9 mouse cellular contexts compared by ENCODE assay signal in the genomic region with DNA sequence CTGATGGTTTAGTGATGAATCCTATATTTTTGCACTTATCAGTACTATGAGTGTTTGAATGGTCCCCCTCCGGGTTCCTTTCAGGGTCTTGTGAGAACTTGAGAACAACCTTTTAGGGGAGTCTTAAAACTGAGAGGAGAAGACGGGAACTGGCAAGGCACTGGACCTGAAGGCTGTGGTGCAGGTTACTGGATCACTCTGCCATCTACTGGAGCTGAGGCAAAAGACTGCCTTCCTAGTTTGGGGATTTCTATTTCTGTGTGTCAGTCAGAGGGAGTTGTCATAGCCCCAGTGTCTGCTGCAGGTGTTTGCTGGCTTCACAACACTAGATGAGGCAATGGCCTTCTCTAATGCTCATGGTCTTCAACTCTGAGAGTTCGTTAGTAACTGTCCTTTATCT.
DNase-seq lines count a peak whose midpoint lies in the region; ATAC-seq and TF ChIP-seq lines count a peak whose summit lies in the region.
"Had no signal": no experiment of that assay in that cellular context is flagged by ENCODE, and none has a peak within 500 bp of the region (broad histone marks: within the 10 kb centered on the region; RNA-seq: fewer than 3 reads in every experiment).

No protein-coding gene starts in this region.

- no peaks in the 10 kb centered on the region for H3K36me3 ChIP-seq in lung, postnatal 0 days (ENCODE audit: insufficient read depth, low read length)
- H3K36me3 ChIP-seq: hindbrain, embryonic 15.5 days; neural tube, embryonic 12.5 days had no signal

- peak; percentile 19 for DNase-seq in lung, postnatal 0 days (ENCODE audit: low spot score)
- DNase-seq in lung, postnatal 14 days = no peak
- DNase-seq in cerebellum, postnatal 10 days = peak; percentile 68 to 71
- DNase-seq in frontal cortex, postnatal 36 days (ENCODE audit: low spot score in 2 of 2) = peak; percentile 43 to 68
- DNase-seq in left cerebral cortex, postnatal 10 days (ENCODE audit: extremely low spot score in 1 of 2, low spot score in 2 of 2) = peak; percentile 34 to 41
- DNase-seq in thymus, postnatal 36 days = no peak
- no peak for DNase-seq in urinary bladder, adult 18-20 months (ENCODE audit: low spot score in 2 of 2)

- intact Hi-C loops in left cerebral cortex, postnatal 10 days (cut with DNase I) = loop anchor here (10.0 kb wide), 1 partner anchor 328 kb away; a partner anchor contains a TSS

- TF ChIP-seq EP300 in lung, postnatal 0 days (IDR thresholded peaks at IDR 0.05) = no peak

- H3K27ac ChIP-seq in lung, postnatal 0 days (ENCODE audit: low read length) = no peak overlapping the region
- H3K27ac ChIP-seq: hindbrain, embryonic 15.5 days; neural tube, embryonic 12.5 days had no signal

- TF ChIP-seq CTCF in lung, postnatal 0 days (IDR thresholded peaks at IDR 0.05) = peak; percentile 40

- no peak overlapping the region for H3K4me3 ChIP-seq in lung, postnatal 0 days (ENCODE audit: low read depth, low read length)
- H3K4me3 ChIP-seq: hindbrain, embryonic 15.5 days; neural tube, embryonic 12.5 days had no signal

- H3K27me3 ChIP-seq in lung, postnatal 0 days (replicated peaks; ENCODE audit: insufficient read depth, low read length) = no peaks in the 10 kb centered on the region
- H3K27me3 ChIP-seq: hindbrain, embryonic 15.5 days; neural tube, embryonic 12.5 days had no signal

- no peak overlapping the region for H3K4me2 ChIP-seq in lung, postnatal 0 days (replicated peaks; ENCODE audit: low read depth, low read length)
- H3K4me2 ChIP-seq: hindbrain, embryonic 15.5 days; neural tube, embryonic 12.5 days had no signal

- no peak overlapping the region for H3K9ac ChIP-seq in lung, postnatal 0 days (replicated peaks; ENCODE audit: low read depth)
- H3K9ac ChIP-seq: hindbrain, embryonic 15.5 days; neural tube, embryonic 12.5 days had no signal

- WGBS in lung, postnatal 0 days = 27% methylated on average over 3 of the region's 3 CpGs

- no peaks in the 10 kb centered on the region for H3K4me1 ChIP-seq in lung, postnatal 0 days (ENCODE audit: insufficient read depth, low read depth, low read length)
- H3K4me1 ChIP-seq: hindbrain, embryonic 15.5 days; neural tube, embryonic 12.5 days had no signal

- no peak for ATAC-seq in lung, postnatal 0 days

- H3K9me3 ChIP-seq in lung, postnatal 0 days (ENCODE audit: low read length) = no peaks in the 10 kb centered on the region
- H3K9me3 ChIP-seq: hindbrain, embryonic 15.5 days; neural tube, embryonic 12.5 days had no signal

Comparison
In these comparisons a context has a peak if more than half of its experiments do, and no peak if none do; other contexts are left out.
1. DNase-seq: peak in lung, postnatal 0 days (single experiment), cerebellum, postnatal 10 days (2 of 2), frontal cortex, postnatal 36 days (2 of 2) and left cerebral cortex, postnatal 10 days (2 of 2); none in lung, postnatal 14 days (single experiment), thymus, postnatal 36 days (0 of 2) and urinary bladder, adult 18-20 months (0 of 2).